Mouse (Mus musculus) layer of hippocampus, adult 8-10 months (tissue): ENCODE results near the gene Onecut3. TPM values are rescaled to one million over a fixed set of nuclear protein-coding genes. Genes with fewer than 3 reads are reported as not detected.

Source experiments
- DNase-seq, 2 experiments: peaks; one replicate each; pipeline ENCODE4 v3.0.0; 2022; ENCODE audit warnings: low spot score in 2 of 2
- total RNA-seq, 4 experiments: library from RNA; stranded (reverse); gene quantifications; 2 replicates each; pipeline ENCODE4 v1.2.4; 2022

Onecut3 gene
- total RNA-seq, 4 experiments from 2014 or later: 0.06 TPM; not detected in 3

DNA sequence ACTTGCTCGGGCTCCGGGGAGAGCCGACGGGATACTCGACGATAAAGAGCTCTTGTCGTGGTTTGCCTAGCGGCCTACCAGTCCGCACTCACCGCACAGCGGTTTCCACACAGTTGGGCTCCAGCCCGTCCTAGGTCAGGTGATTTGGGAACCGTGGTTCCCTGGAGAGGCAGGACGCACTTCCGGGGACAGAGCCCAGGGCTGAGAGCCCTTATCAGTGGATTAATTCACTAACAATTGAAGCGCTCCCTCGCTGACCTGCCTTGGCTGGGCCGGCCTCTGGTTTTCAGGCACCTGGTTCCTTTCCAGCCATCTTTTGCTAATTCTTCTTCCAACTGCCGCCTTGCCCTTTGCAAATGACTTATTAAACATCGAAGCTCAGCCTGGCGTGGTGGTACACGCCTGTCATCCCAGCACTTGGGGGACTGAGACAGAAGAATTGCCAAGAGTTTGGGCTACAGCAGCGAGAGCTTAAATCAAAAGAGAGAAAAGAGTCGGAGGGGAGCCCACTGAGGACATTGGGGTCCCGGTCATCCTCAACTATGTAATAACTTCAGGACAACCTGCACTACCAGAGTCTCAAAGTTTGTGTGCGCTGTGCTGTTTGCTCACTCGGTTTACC lies 9.1 kb downstream of the Onecut3 start:
- DNase-seq: no peak

- no peak for DNase-seq
These were observed 10.1 kb downstream of the Onecut3 start for GRCm38 (mm10) chr10:80504724-80505123.

DNA sequence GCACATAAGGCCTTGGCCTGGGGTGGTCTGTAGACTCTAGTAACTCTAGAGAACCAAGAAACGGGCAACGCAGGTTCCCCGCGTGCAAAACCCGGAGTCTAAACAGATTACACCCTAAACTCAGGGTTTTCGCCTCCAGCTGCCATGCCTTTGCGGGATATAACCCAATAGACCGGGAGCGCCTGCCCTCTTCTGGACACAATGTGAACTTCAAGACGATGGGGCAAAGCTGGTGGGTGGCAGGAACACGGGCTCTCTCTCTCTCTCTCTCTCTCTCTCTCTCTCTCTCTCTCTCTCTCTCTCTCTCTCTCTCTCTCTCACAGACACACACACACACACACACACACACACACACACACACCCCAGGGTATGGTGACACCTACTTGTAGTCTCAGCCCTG lies 11.6 kb downstream of the Onecut3 start:
- DNase-seq: peak in 1 of 2 experiments; percentile 41

DNA sequence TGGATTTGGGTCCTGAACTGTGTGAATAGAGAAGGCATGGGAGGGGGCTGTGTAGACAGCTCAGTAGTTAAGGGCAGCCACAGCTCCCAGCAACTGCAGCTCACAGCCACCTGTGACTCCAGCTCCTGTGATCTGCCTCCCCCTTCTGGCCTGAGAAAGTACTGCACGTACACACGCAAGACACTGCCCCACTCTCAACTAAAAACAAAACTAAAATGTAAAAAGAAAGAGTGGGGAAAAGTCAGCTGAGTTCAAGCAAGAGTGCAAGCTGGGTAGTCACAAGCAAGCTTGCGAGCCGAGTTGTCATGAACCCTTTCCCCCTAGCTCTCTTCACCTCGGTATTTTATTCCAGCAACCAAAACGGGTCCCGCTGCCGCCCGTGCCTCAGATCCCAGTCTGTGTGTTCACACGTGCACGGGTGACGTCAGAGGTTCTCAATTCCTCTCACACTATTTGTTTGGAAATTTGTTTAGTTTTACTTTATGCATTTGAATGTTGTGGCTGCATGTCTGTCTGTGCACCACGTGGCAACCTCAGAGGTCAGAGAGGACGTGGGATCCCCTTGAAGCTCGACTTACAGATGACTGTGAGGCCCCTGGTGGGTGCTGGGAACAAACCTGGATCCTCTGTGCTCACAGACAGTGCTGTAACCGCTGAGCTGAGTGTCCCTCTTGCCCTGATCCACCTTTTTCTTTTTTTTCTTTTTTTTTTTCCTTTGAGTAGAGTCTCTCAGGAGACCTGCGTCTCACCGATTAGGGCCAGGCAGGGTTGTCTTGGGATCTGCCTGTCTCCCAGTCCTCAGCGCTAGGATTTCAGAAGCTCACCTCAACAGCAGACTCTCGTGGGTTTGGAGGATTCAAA lies 15.0 kb downstream of the Onecut3 start:
- peak; percentile 39 to 70 for DNase-seq

DNA sequence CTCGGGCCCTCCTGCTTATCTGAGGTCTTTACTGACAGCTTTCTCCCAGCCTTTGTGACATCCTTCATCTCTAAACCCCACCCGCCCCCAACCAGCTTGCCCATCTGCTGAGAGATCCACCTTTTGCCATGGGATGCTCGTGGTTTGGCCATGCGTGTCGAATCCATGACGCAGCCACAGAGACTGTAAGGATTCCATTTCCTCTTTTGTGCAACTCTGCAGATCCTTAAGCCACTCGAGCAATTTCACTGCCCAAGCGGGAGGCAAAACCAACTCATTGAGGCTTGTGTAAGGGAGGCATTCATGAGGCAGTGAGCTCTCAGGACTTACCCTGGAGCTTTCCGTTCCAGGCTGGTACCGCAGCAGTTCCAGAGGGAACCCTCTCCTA lies 15.6 kb downstream of the Onecut3 start:
- DNase-seq: no peak

DNA sequence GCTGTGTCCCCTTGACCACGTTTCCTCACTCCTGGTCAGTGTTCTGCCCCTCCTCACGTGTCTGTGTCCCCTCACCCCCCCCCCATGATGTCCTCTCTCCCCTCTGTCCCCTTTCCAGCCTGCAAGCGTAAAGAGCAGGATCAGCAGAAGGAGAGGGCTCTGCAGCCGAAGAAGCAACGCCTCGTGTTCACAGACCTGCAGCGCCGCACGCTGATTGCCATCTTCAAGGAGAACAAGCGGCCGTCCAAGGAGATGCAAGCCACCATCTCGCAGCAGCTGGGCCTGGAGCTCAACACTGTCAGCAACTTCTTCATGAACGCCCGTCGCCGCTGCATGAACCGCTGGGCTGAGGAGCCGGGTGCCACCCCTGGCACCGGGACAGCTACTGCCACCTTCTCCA lies 19.1 kb downstream of the Onecut3 start:
- no peak for DNase-seq

- no peak for DNase-seq
These were observed 24.7 kb downstream of the Onecut3 start for GRCm38 (mm10) chr10:80519287-80519686.

DNA sequence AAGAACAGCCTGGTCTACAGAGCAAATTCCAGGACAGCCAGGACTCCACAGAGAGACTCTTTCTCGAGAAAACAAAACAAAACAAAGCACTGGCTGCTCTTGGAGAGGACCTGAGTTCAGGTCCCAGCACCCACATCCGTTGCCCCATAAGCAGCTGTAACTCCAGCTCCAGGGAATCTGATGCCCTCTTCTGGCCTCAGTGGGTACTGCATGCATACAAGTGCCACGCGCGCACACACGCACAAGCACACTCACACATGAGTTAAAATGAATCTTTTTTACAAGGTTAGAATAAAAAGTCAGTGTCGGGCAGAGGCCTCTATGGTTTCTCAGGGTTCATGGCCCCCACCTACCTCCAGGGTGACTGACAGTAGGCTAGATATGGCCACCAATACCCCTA lies 28.7 kb downstream of the Onecut3 start:
- no peak for DNase-seq

DNA sequence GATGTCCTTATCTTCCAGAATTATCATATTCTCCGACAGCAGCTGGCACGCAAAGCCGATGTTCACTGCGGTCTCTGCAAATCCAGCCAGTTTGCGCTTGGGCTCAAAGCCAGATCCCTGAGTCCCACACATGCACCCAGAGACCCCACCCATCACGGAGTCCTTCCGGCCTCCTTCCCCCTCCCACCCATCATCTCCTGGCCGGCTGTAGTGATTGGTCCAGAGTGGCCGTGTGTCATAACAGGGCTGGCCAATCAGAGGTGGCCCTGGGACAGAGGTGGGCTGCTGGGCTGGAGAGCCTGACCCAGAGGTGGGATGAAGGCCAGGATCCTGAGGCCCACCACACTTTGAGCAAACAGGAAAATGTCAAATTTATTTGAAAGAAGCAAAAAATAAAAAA lies 31.5 kb downstream of the Onecut3 start:
- DNase-seq: no peak

DNA sequence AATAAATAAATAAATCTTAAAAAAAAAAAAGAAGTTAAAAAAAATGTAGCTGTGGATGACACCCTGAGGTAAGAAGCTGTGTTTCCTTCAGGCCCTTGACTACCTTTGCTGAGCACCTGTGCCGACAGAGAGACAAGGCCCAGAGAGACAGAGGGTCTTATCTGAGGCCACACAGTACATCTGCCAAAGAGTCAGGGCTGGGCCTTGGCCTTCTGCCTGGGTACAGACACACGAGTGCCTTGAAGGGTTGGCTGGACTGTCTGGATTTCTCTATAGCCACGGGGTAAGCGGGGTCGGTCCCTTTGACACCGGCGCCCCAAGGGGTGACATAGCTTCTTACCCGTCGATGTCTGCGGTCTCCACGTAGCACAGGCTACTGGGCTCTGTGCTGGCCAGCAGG lies 38.1 kb downstream of the Onecut3 start:
- DNase-seq: no peak

DNA sequence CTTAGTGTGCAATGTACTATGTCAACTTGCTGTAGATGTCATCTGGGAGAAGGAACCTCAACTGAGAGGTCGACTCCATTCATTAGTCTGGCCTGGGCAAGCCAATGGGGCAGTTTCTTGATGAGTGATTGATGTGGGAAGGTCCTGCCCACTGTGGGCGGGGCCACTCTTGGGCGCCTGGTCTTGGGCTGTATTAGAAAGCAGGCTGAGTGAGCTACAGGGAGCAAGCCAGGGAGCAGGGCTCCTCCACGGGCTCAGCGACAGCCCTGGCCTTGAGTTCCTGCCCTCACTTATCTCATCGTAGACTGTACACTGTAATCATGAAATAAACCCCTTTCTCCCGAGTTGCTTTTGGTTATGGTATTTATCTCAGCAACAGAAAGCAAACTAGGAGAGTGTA lies 39.1 kb downstream of the Onecut3 start:
- DNase-seq: no peak

DNA sequence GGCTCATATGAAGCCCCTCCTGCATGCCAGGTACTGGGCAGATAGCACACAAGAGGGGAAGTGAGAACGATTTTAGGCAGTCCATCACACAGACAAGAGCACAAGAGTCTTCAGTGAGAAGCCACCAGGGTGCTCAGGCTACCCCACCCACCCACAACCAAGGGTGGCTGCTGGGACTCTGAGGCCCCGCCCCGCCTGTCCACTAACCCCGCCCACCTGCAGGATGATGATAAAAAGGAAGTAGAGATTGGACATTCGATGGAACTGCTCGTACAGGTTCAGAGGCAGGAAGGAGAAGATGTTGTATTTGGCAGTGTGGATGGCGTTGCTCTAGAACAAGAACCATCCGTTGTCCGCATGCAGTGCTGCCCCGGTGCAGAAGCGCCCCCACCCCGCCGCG lies 40.4 kb downstream of the Onecut3 start:
- DNase-seq: no peak

- no peak for DNase-seq
These were observed 41.1 kb downstream of the Onecut3 start for GRCm38 (mm10) chr10:80535711-80536110.

DNA sequence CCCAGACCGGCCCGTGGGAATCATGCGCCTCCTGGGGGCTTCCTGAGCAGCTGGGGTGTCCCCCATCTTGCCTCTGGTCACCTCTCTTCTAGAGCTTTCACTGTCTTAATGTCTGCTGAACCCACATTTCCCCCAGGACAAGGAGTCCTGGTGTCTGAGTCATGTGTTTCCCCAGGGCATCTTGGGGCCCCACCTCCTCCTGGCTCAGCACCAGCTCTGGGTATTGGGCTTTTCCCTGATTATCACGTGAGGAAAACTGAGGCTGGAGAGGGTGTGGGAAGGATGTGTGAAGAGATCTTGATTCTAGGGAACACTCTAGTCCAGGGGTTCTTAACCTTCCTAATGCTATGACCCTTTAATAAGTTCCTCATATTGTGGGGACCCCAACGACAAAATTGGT lies 43.5 kb downstream of the Onecut3 start:
- DNase-seq: no peak

DNA sequence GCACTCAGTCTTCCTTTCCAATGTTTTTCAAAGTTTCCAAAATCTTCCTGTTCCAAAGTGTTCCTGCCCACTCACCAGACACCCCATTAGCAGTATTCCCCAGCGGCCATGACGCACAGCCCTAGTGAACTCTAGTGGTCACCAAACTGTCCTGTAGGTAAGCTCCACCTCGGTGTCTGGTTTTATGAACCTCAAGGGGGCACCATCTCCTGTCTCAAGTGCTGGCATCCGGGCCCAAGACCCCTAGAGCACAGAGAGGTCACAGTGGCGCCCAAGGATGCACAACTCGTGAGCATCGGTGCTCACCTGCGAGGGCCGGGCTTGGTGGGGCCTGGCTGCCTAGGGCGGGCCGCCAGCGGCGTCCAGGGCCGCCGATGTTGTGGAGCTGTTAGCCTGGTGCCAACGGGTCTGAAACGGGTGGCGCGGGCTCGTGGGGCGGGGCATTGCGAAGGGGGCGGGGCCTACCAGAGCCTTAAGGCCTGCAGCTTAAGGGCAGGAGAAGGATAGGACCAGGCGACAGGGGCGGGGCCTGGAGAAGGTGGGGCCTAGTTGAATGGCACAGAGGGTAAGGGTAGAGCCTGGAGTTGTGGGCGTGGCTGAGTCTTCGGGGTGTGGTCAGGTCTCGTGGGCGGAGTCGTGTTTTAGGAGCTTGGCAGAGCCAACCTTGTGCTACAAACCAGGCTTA lies 44.2 kb downstream of the Onecut3 start, which contains the start of gene Atp8b3:
Atp8b3 (minus strand) TSS at position 415 of the 685 bp plus-strand sequence.
- DNase-seq: no peak

GRCm38 (mm10) chr10:80539493-80539892 lies 44.9 kb downstream of the Onecut3 start:
- DNase-seq: no peak

DNA sequence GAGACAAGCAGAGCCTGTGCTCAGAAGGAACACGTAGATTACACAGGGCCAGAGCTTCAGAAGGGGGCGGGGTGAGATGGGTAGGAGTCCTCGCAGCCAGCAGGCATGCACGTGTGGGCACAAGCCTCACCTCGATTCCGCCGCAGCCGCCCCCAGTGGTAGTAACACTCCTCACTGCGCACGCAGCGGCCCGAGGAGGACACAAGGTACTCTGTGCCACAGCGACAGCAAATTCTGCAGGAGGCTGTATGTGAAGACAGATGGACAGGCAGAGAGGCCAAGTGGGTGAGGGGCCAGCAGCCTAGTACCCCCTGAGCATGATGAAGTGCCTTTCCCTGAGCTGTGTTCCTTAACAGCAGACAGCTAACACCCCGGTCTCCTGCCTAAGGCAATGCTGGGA lies 49.2 kb downstream of the Onecut3 start:
- DNase-seq: no peak

GRCm38 (mm10) chr10:80545590-80545989 lies 51.0 kb downstream of the Onecut3 start:
- DNase-seq: no peak

- DNase-seq: no peak
These were observed 52.3 kb downstream of the Onecut3 start for GRCm38 (mm10) chr10:80546945-80547344.

- DNase-seq: no peak
These were observed 52.9 kb downstream of the Onecut3 start for GRCm38 (mm10) chr10:80547539-80547938.

- peak in 1 of 2 experiments; percentile 44 for DNase-seq
These were observed 53.9 kb downstream of the Onecut3 start for GRCm38 (mm10) chr10:80548428-80549006.

GRCm38 (mm10) chr10:80549279-80549678 lies 54.6 kb downstream of the Onecut3 start:
- DNase-seq: no peak
